Mouse (Mus musculus) liver, adult 2 months (tissue): ENCODE results near the gene Unc119b.

Source experiments
- CTCF ChIP-seq: fragments of 200-500 bp; IDR thresholded peaks from 2 replicates; pipeline ENCODE4 v1.5.1; 2011; ENCODE audit warnings: low read depth, low read length, control low read depth
- POLR2A ChIP-seq: fragments of 200-500 bp; IDR thresholded peaks from 2 replicates; pipeline ENCODE4 v1.6.1; 2011; ENCODE audit warnings: low read length, control low read depth; ENCODE audit not compliant: insufficient read depth; ENCODE audit errors: extremely low read depth

DNA sequence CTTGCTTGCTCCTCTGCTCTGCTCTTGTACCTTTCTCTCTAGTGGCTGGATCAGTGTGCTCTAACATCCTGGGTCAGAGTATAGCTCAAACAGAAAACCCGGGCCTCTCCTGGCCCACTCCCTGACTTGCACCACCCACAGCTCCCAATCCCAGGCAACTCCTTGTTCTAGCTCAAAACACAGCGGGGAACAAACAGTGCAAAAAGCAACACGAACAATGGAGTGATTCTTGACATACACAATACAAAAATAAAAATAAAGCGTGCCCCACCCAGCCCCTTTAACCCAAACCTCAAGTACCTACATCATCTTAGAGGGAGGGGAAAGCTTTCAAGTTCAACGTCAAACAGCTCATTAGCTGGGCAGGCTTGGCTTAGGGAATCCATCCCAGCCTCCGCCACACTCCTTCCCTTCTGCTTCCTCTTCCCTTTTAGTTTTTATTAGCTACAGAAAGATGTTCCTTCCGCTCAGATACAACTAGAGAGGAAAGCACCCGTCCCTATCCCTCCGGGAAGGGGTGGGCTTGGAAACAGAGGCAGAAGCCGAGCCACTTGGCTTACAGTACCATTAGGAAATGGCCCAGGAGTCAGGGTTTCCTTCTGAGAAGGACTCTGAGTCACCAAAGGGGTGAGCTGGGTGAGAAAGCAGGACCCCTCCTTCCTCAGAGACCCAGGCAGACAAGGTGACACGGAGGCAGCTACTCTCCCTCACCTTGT, 10.6 kb upstream of the Unc119b start:
- TF ChIP-seq CTCF, result no peak
- TF ChIP-seq POLR2A, result no peak
